Mouse (Mus musculus): Measurements from ENCODE around the gene Gm20869. TPM values are rescaled to one million over a fixed set of nuclear protein-coding genes. Genes with fewer than 3 reads are reported as not detected.
"Not testable (repeated sequence)": the region's sequence is repeated elsewhere in the genome, so short reads cannot be mapped to it uniquely, and the experiment has no call there.

The Gm20869 gene
- polyA plus RNA-seq (2012; ENCODE audit: insufficient read depth, insufficient read length, missing spikeins): not detected in 2 replicates

- not testable (repeated sequence) for H3K27ac ChIP-seq (ENCODE audit: insufficient read depth, low read depth, low read length); H3K4me1 ChIP-seq (ENCODE audit: control insufficient read depth, insufficient read depth, low read length); H3K4me3 ChIP-seq (ENCODE audit: insufficient read depth, low read length)
These were observed at the start of gene Gm20869 for GRCm38 (mm10) chrY:71469149-71469548. Gm20869 (plus strand) TSS chrY:71469449.

Other genes with a start within 250 kb of the Gm20869 start
- not detected in 2 replicates for gene Gm20870, start 222.6 kb downstream of the Gm20869 start, polyA plus RNA-seq (2012; ENCODE audit: insufficient read depth, insufficient read length, missing spikeins)